Mouse (Mus musculus): ENCODE measurements around the gene Dhrs7. TPM values are rescaled to one million over a fixed set of nuclear protein-coding genes. Genes with fewer than 3 reads are reported as not detected.

The Dhrs7 gene
- 45.6 and 54.7 TPM in 2 replicates for polyA plus RNA-seq (2015; fragmentation: Nextera tagmentation; extraction: Ambion mirVana)

DNA sequence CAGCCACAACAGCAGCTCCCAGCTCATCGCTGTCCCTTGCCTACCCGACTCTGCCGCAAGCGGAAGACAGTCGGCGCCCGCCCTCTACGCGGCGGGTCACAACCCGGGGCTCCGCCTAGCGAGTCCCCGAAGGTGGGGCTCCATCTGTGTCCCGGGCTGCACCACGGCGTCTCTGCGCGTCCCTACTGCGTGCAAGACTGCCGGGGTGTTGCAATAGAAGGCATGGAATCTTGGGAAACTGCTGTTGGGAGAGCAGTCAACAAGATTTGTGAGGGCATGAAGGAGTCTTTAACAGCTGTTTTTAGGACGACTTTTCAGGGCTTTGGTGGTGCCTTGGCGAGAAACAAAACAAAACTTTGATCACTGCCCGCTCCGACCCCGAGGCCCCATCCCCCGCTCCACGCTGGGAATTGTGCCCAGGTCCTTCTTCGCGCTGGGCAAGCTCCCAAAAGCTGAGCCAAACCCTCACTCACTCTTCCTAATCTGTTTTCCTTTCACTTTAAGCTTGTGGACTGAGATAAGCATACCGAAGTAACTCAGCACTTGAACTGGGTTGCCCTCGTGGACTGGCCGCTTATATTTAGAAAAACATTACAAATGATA lies at the start of gene Dhrs7:
Dhrs7 (minus strand) TSS at position 175 of the 603 bp plus-strand sequence.

DNA sequence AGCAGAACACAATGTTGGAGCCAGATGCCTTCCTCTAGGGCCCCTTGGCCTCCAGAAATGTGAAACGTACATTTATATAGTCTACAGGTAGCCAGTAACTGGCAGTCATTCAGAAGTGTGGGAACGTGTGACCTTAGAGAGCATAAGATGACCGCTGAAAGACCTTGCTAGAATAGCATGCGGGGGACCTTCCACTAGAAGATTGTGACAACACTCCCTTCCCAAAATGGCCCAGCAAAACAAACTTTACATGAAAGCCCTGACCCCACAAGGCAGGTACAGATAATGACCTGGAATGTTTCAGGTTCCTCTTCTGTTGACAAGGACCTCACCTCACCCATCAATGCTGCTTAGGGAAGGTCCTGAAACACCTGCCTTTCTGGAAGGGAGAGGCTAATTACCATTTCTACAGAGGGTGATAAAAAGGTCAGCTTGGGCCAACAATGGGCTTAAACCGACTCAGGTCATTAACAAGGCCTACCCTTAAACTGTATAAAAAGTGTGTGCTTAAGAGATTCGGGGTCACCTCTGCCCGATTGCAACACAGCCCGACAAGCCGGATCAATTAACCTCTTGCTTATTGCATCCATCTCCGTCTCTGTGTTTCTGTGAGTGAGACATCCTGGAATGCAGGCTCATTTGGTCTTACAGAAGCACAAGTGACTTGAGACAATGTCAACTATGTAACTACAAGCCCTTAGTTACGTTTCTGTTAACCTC lies 14.9 kb downstream of the Dhrs7 start, which contains the start of gene Gm4756:
Gm4756 (minus strand) TSS at position 51 of the 720 bp plus-strand sequence.

Other genes with a start within 250 kb of the Dhrs7 start
- gene Lrrc9, start 223.0 kb downstream of the Dhrs7 start, polyA plus RNA-seq (2015; fragmentation: Nextera tagmentation; extraction: Ambion mirVana), result 0.06 TPM in 1 of 2 replicates, not detected in the other
- 5.9 and 6.0 TPM in 2 replicates for gene Pcnx4, start 128.5 kb downstream of the Dhrs7 start, polyA plus RNA-seq (2015; fragmentation: Nextera tagmentation; extraction: Ambion mirVana)
- gene Gm4756, start 15.2 kb downstream of the Dhrs7 start, polyA plus RNA-seq (2015; fragmentation: Nextera tagmentation; extraction: Ambion mirVana), result not detected in 2 replicates
- gene Ppm1a, start 92.5 kb upstream of the Dhrs7 start, polyA plus RNA-seq (2015; fragmentation: Nextera tagmentation; extraction: Ambion mirVana), result 46.6 and 50.7 TPM in 2 replicates

Measured in urinary bladder, postnatal 0 days (tissue).